Mouse (Mus musculus) thymus, adult 2 months (tissue): ENCODE results near the gene Zfp60. TPM values are rescaled to one million over a fixed set of nuclear protein-coding genes. Genes with fewer than 3 reads are reported as not detected.

Experiments
- DNase-seq: peaks from one replicate; pipeline ENCODE4 v3.0.0; 2021
- H3K27ac ChIP-seq: fragments of 200-500 bp; 2 replicates; pipeline ENCODE4 v1.5.1; 2012; ENCODE audit warnings: low read length, control low read depth; ENCODE audit not compliant: control insufficient read depth, insufficient read depth
- H3K27me3 ChIP-seq: fragments of 200-500 bp; 2 replicates; pipeline ENCODE4 v1.6.1; 2012; ENCODE audit warnings: mild to moderate bottlenecking, low read length, moderate library complexity, mixed read lengths; ENCODE audit not compliant: control insufficient read depth, insufficient read depth
- H3K36me3 ChIP-seq: fragments of 200-500 bp; 2 replicates; pipeline ENCODE4 v1.6.1; 2012; ENCODE audit warnings: mild to moderate bottlenecking, low read length, moderate library complexity; ENCODE audit not compliant: control insufficient read depth, insufficient read depth
- H3K4me1 ChIP-seq: fragments of 200-500 bp; replicated peaks from 2 replicates; pipeline ENCODE4 v1.6.1; 2012; ENCODE audit warnings: low read length; ENCODE audit not compliant: control insufficient read depth, insufficient read depth
- H3K4me3 ChIP-seq: fragments of 200-500 bp; 2 replicates; pipeline ENCODE4 v1.5.1; 2012; ENCODE audit warnings: mild to moderate bottlenecking, low read length, control low read depth, moderate library complexity; ENCODE audit not compliant: control insufficient read depth, insufficient read depth
- CTCF ChIP-seq: fragments of 200-500 bp; IDR thresholded peaks from 2 replicates; pipeline ENCODE4 v1.5.1; 2012; ENCODE audit warnings: mild to moderate bottlenecking, control low read depth, low read length, moderate library complexity, borderline replicate concordance; ENCODE audit not compliant: control insufficient read depth, poor library complexity, insufficient read depth; ENCODE audit errors: extremely low read depth
- POLR2A ChIP-seq: fragments of 200-500 bp; IDR thresholded peaks from 2 replicates; pipeline ENCODE4 v1.6.1; 2012; ENCODE audit warnings: mild to moderate bottlenecking, low read length, control low read depth, moderate library complexity; ENCODE audit not compliant: control insufficient read depth, poor library complexity, insufficient read depth; ENCODE audit errors: extremely low read depth
- WGBS: fragments of 180-500 bp; shearing (Covaris S2); methylation state at CpG from one replicate; pipeline ENCODE4 v1.1.7; 2018; 5-methylcytosine and 5-hydroxymethylcytosine counted together
- polyA plus RNA-seq: library from polyadenylated mRNA; depleted of rRNA; stranded (reverse); fragments of >200 nt; gene quantifications from 2 replicates; pipeline ENCODE4 v1.2.3, GENCODE M21; 2012

The Zfp60 gene
- polyA plus RNA-seq, 1 experiment, result 2.5 TPM

DNA sequence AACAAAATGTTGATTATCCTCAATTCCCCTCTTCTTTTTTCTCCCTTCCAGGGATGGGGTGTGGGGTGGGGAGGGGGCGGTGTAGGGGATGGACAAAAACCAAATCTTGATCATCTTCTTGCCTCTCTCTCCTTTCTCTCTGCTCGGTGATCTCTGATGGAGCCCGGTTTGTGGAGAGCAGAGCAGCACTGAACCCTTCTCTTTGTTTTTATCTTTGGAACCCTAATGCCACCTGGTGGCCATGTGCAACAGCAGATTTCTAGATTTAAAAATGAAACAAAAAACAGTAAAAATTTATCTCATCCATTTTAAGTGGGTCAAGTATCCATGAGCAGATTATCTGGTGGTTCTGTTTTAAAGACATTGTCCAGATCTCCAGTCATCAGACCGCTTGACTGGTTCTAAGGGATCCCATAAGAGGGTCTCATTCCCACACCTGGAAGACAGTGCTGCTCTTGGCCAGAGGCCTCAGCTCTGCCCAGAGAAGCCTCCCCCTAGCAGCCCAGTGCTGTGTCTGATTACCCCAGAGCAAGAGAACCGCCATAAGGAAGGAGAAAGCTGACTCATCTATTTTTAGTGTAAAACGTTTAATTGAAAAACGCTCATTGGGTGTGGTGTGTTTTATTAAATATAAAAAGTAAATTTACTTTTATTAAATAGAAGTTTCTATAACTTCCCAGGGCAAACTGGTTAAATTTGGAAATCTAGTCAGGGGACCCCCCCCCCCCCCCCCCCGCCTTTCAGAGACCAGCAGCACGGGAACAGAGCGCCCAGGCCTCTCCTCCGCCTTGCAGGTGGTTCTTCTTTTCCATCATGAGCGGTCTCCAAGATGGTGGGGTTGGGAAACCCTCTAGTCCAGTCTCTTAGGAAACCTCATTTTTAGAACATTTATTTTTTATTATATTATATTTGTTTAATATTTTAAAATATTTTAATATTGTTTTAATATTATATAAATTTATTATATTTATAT lies 5.3 kb upstream of the Zfp60 start:
- peak; percentile 38 for DNase-seq
- no peaks in the 10 kb centered on the region for H3K36me3 ChIP-seq
- no peaks in the 10 kb centered on the region for H3K27me3 ChIP-seq
- 40% methylated on average over 12 of the region's 12 CpGs for WGBS
- no peak overlapping the region for H3K4me3 ChIP-seq
- no peaks in the 10 kb centered on the region for H3K4me1 ChIP-seq
- no peak for TF ChIP-seq CTCF
- no peak for TF ChIP-seq POLR2A
- no peak overlapping the region for H3K27ac ChIP-seq

DNA sequence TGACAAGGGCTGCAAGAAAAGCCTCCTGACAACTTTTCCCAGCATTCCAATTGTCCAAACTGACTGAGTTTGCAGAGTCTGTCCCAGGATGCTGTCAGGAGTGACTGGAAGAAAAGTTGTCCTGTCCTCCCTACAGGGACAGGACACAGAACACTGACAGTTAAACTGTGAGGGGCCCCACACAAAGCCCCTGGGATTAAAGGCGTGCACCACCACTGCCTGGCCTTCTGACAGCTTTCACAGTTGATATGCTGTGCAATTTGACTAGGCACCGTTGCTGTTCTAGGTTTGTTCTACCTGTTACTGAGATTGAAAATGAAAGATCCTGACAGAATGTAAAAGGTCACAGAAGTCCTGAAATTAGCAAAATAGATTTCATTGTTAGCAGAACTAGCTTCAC lies 3.7 kb upstream of the Zfp60 start:
- Histone ChIP-seq H3K27me3 (no peaks in the 10 kb centered on the region), H3K4me1 (peaks cover 3% of the 10 kb centered on the region; the same call in 1 of the 2 replicates), H3K36me3 (no peaks in the 10 kb centered on the region), H3K27ac (no peak overlapping the region), H3K4me3 (no peak overlapping the region)
- TF ChIP-seq POLR2A (no peak), CTCF (no peak)
- WGBS, result 89% methylated on average over 2 of the region's 2 CpGs
- DNase-seq, result no peak

DNA sequence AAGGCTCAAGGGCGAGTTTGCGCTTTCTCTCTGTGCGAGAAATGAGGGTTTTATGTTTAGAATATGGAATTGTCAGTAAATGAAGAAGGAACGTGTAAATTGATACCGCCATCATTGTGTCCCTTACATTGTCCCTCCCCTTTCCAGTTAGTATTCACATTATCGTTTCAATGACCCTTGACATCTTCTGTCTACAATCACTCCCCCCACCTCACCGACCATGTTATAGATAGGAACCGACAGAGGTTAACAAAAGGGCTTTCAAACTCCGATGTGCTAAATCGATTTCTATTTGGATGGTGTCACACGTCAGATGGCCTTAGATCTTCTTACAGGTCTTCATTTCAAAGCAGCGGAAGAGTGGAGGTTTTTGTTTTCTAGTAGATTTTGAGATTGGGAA lies 757 bp downstream of the Zfp60 start:
- H3K36me3 ChIP-seq, result no peaks in the 10 kb centered on the region
- 20% methylated on average over 12 of the region's 12 CpGs for WGBS
- no peaks in the 10 kb centered on the region for H3K27me3 ChIP-seq
- no peak for DNase-seq
- peaks cover 3% of the 10 kb centered on the region; the same call in 1 of the 2 replicates for H3K4me1 ChIP-seq
- H3K27ac ChIP-seq, result peak overlapping the region; percentile 70
- peak overlapping the region; percentile 97 for H3K4me3 ChIP-seq
- TF ChIP-seq CTCF (no peak), POLR2A (no peak)

DNA sequence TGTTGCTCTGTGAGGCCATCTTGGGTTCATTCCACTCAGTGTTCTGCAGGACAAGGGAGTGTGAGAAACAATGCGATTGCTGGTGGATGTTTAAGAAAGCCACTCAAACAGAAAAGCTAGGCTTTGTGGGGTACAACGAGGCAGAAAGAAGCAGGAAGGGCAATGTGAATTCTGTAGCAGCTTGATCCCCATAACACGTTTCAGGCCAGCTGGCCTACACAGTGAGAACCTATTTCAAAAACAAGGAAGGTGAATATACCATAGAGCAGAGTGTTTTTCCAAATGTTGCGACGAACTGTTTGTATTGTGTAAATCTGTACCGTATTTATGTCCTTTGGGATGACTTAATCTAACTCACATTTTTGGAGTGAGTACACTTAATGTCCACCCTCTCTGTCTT lies 1.3 kb downstream of the Zfp60 start:
- H3K36me3 ChIP-seq, result no peaks in the 10 kb centered on the region
- WGBS, result 94% methylated on average over 6 of the region's 6 CpGs
- H3K4me1 ChIP-seq, result peaks cover 3% of the 10 kb centered on the region; the same call in 1 of the 2 replicates
- TF ChIP-seq CTCF (no peak), POLR2A (no peak)
- DNase-seq, result no peak
- no peaks in the 10 kb centered on the region for H3K27me3 ChIP-seq
- H3K4me3 ChIP-seq, result no peak overlapping the region
- no peak overlapping the region for H3K27ac ChIP-seq

DNA sequence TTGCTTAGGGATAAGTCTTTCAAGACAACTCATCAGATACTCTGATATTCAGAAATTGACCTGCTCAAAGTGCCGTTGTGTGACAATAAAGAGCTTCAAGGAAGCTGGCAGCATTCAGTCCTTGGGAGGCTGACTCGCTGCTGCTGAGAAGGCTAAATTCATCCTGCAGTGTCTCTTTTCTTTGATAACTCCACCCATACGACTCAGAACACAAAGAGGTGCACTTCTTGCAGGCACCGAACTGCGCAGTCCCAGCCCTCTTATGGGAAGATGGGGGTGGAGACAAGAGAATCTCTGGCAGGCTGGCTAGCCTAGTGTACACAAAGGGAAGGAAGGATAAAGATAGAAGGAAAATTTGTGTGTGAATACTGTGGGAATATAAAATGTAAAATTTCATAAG lies 4.3 kb downstream of the Zfp60 start:
- Histone ChIP-seq H3K27ac (no peak overlapping the region), H3K4me3 (no peak overlapping the region), H3K36me3 (peaks cover 21% of the 10 kb centered on the region), H3K27me3 (no peaks in the 10 kb centered on the region), H3K4me1 (peaks cover 3% of the 10 kb centered on the region; the same call in 1 of the 2 replicates)
- TF ChIP-seq POLR2A, result no peak
- no peak for TF ChIP-seq CTCF
- 95% methylated on average over 5 of the region's 5 CpGs for WGBS
- DNase-seq, result no peak

DNA sequence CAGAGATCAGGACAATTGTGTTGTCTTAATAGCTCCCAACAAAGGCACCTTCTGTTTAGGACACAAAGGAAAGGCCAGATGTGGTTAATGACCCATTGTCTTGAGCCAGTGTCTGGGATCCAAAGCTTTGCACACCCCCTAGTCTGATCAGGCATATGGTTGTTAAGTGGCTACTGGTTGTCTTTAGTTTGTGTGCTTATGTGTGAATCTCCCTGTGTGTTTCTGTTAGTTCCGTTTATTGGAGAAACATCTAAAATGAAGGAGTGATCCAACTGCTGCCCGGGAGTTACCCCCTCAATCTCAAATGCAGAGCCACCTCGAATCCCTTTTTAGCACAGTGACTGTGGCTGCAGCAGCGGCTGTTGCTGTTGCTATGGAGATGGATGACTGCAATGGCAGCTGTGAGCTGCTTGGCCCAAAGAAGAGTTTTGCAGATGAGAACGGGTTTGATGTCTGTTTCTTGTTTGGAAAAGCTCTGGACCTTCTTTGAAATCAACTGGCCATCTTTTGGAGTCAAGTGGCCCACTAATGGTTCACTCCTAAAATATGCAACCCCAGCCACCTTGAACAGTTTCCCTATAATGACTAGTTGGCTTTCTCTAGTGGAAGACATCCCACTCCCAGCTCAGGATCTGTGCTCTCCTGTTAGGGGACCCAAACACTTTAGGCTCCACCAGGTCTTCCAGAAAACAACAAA lies 25.3 kb downstream of the Zfp60 start:
- H3K36me3 ChIP-seq, result no peaks in the 10 kb centered on the region
- WGBS, result 63% methylated on average over 5 of the region's 5 CpGs
- no peak overlapping the region for H3K4me3 ChIP-seq
- no peak overlapping the region for H3K27ac ChIP-seq
- TF ChIP-seq CTCF, result no peak
- TF ChIP-seq POLR2A, result no peak
- no peaks in the 10 kb centered on the region for H3K4me1 ChIP-seq
- DNase-seq, result no peak
- no peaks in the 10 kb centered on the region for H3K27me3 ChIP-seq

DNA sequence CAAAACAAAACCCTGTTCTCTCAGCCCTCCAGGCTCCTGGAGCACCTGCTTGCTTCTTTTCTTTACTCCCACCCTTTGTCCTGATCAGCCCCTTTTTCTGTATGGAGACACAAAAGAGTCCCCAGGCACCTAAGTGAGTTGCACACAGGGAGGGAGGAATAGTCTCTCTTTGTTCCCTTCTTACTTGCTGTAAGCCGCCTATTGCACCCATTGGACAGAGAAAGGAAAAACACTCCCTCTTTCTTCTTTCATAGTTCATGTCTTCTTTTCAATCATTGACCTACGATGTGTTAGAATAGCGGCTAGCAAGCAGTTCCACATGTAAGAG lies 25.8 kb downstream of the Zfp60 start:
- H3K27ac ChIP-seq, result no peak overlapping the region
- DNase-seq, result no peak
- 90% methylated on average over 3 of the region's 3 CpGs for WGBS
- H3K4me1 ChIP-seq, result no peaks in the 10 kb centered on the region
- H3K27me3 ChIP-seq, result no peaks in the 10 kb centered on the region
- TF ChIP-seq CTCF (no peak), POLR2A (no peak)
- no peaks in the 10 kb centered on the region for H3K36me3 ChIP-seq
- no peak overlapping the region for H3K4me3 ChIP-seq
